Mouse (Mus musculus) urinary bladder, postnatal 25 days (tissue): Measurements from ENCODE around the gene Dnttip1.
A peak's percentile ranks its signal among the peaks of the same experiment; 100 is the strongest.
"Not testable (repeated sequence)": the region's sequence is repeated elsewhere in the genome, so short reads cannot be mapped to it uniquely, and the experiment has no call there.

Experiments
- DNase-seq: peaks from one replicate; pipeline ENCODE4 v3.0.0; 2022; ENCODE audit warnings: low spot score

Dnttip1 gene

DNA sequence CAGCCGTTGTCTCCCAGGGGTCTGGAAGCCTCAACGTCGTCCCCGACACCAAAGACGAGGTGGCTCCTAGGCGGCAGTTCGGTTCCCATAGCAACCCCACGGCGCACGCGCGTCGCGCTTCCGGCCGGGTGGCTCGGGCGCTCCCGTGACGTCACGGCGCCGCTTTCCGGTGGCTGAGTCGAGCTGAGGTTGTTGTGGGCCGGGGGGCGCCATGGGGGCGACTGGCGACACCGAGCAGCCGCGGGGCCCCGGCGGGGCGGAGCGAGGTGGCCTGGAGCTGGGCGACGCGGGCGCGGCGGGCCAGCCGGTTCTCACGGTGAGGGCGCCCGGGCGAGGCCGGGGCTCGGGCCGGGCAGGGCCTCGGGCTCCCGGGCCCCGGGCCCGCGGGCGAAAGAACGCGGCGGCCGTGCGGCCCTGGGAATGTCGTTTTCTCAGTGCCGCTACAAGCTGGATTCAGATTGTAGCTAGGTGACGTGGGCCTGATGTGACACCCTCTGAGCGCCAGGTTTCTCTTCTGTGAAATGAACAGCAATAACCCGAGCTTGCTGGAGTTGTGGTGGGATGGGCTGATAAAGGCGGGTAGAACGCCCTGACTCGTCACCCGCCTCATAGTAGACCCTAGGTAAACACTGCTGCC is at the start of gene Dnttip1, which contains the start of gene Wfdc3:
Dnttip1 (plus strand) TSS at position 141 of the 637 bp plus-strand sequence.
Wfdc3 (minus strand) TSS at position 89 of the 637 bp plus-strand sequence.
- peak; percentile 96 for DNase-seq

- DNase-seq = no peak
These were observed 47.6 kb upstream of the Dnttip1 start, which contains the start of gene Spint4 for GRCm38 (mm10) chr2:164698201-164698600. TSS of gene Spint4 (plus strand) at chr2:164698501.

DNA sequence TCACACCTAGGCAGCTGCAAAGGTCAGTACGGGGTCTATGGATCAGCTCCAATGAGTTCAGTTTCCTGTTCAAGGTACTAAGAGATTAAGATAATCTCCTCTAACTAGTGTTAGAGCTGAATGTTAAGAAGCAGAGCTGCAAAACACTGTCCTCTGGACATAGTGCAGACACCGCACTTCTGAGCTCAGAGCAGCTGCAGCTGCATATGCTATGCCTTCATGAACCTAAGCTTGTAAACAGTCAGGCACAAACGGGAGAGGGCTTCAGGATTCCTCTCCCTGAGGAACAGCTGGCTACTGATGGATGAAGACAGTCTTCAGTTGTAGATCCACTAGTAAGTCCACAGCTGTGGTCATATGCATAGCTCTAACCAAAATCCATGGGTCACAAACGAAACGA is 44.8 kb upstream of the Dnttip1 start:
- no peak for DNase-seq

DNA sequence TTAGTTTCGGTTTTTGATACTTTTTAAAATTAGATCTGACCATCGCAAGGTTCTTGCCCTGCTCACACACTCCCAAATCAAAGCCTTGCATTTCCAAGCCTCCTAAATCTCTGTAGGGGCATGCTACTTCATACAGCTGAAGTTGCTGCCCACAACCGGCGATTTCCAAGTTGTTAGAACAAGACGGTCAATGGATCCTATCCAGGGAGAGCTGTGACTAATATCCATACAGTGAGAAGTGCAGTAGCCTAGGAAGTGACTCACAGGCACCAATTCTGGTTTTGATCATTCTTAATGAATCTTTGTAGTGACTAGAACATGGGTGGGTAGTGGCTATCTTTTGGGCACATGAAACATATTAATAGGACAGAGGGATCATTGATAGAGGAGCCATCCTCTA is 44.0 kb upstream of the Dnttip1 start:
- no peak for DNase-seq

DNA sequence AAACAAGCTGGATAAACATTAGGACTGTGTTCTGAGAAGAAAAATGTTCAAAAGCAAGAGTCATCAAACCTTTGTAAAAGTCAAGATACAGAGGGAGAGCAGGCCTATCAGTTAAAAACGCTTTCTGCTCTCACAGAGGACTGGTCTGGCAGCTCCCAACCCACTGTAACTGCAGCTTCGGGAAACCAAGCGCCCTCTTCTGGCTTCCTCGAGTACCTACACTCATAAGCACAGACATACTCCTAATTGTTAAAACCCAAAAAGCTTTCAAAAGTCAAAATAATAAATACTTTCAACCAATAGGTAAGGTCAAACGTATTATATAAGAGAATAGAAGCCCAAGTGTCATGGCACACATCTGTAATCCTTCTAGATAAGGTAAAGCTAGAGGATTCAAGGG is 41.5 kb upstream of the Dnttip1 start:
- no peak for DNase-seq

- no peak for DNase-seq
These were observed 40.5 kb upstream of the Dnttip1 start for GRCm38 (mm10) chr2:164705328-164705727.

DNA sequence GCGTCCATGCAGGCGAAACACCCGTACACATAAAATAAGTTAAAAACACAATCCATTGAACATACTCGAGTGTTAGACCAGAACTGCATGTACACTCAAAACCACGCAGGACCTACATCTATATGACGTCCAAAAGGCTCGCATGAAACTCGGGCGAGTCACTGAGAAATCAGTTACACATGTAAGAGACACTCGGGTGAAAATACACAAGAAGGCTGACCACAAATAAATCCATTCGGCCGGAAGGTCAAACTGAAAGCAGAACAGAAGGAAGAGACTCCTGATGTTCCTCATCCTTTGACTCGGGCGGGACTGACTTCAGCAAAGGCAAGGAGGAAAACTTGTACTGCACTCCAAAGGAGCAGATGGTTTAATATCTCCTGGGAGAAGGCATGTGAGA is 39.8 kb upstream of the Dnttip1 start:
- no peak for DNase-seq

DNA sequence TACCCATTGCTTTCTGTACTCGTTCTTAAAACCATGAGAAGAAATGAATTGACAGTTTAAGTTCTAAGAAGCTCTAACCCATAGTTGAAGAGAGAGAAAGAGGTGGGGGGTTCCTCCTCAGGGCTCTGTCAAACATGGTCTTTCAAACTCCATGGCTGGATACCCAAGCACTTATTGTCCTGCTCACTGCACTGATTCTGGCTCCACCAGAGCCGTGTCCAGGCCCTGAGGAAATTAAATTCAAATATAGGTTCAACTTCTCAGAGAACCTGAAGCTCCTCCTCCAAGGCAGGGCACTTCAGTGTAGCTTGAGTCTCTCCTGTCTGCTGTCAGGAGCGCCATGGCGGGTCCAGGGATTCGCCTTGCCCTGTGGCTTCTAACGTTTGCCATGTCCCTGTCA is 30.8 kb upstream of the Dnttip1 start, which contains the start of gene Spint5:
Spint5 (plus strand) TSS at position 301 of the 400 bp plus-strand sequence.
- DNase-seq = no peak

DNA sequence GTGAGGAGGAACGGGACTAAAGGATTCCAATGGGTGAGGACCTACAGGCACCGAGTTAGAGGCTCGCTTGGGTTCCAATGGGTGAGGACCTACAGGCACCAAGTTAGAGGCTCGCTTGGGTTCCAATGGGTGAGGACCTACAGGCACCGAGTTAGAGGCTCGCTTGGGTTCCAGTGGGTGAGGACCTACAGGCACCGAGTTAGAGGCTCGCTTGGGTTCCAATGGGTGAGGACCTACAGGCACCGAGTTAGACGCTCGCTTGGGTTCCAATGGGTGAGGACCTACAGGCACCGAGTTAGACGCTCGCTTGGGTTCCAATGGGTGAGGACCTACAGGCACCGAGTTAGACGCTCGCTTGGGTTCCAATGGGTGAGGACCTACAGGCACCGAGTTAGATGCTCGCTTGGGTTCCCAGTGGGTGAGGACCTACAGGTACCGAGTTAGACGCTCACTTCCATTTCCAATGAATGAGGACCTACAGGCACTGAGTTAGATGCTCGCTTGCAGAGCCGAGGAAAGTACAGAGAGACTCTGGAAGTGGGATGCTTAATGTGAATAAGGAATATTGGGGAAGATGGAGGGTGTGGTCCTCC is 29.5 kb upstream of the Dnttip1 start:
- DNase-seq = not testable (repeated sequence)

DNA sequence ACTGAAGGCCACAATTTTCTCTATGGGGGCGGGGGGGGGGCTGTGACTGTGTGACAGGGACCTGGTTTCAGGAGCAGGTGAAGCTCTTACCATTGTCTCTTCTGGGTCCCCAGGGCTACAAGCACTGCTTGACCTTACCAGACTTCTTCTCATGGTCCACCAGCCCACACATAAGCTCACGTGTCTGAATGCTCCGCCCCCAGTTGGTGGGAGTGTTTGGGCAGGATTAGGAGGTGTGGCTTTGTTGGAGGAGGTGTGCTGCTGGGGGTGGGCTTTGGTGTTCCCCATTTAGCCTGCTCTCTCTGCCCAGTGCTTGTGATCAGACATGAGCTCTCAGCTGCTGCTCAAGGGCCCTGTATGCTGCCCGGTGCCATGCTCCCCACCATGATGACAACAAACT is 22.5 kb upstream of the Dnttip1 start:
- DNase-seq = no peak

DNA sequence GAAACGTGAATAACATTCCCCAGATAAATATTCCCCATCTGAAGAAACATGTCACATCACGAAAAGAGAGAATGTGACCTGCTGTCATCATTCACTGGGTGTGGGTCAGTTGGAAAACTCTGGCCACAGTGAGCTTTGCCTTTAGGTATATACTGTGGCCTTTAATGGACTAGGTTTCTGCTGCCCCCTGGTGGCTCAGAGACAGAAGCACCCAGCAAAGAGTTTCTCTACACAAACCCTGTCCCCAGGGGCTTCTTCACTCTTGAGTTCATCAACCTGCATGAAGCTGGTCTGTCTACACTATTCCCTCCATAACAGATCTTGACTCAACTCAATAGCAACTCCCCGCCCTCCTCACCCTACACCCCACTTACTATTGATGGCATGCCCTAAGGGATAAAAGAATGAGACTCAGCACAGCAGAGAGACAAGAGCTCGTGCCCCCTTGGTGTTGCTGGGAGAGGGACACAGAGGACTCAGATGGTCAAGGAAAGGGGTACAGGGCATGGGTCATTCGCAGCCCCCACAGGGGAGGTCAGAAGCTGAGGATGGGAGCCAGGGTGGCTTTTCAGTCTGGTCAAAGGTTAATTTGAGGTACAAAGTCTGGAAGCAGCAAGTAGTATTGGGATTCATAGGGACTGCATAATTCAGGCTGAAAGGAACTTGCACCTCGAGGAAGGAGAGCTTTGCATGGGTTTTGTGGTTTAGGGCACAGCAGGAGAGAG is 19.7 kb upstream of the Dnttip1 start:
- peak; percentile 67 for DNase-seq

DNA sequence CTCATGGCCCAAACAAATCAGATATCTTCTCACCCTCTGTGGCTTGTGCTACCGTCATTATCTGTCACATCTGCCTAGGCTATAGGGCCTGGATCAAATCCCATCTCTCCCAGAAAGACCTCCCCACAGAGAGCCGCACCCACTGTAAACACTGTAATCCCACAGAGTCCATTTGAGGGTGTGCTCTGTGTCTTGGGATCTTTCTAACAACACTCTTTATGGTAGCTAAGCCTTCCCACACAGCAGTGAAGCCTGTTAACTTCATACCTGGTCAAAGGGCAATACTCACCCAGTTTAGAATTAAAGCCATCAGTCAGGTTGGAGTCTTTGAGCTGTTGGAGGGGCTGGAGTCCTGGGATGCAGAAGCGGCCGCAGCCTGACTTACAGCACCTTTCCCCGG is 14.1 kb upstream of the Dnttip1 start:
- DNase-seq = no peak

DNA sequence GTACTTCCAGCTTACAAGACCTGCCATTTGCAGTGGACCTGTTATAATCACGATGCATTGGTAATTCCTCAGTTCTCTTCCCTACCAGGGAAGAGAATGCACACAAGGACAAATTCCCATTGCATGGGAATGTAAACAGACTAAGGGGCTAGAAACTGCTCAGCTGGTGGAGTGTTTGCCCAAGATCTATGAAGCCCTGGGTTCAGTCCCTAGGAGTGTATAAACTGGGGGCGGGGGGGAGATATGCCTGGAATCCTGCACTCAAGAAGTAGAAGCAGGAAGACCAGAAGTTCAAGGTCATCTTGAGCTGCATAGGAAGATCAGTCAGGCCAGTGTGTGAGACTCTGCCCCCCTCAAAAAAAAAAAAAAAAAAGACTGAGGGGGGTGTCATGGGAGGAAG is 12.5 kb upstream of the Dnttip1 start:
- DNase-seq = no peak

- DNase-seq = no peak
These were observed 10.9 kb upstream of the Dnttip1 start for GRCm38 (mm10) chr2:164734839-164735238.

- DNase-seq = no peak
These were observed 10.3 kb upstream of the Dnttip1 start for GRCm38 (mm10) chr2:164735446-164735845.

DNA sequence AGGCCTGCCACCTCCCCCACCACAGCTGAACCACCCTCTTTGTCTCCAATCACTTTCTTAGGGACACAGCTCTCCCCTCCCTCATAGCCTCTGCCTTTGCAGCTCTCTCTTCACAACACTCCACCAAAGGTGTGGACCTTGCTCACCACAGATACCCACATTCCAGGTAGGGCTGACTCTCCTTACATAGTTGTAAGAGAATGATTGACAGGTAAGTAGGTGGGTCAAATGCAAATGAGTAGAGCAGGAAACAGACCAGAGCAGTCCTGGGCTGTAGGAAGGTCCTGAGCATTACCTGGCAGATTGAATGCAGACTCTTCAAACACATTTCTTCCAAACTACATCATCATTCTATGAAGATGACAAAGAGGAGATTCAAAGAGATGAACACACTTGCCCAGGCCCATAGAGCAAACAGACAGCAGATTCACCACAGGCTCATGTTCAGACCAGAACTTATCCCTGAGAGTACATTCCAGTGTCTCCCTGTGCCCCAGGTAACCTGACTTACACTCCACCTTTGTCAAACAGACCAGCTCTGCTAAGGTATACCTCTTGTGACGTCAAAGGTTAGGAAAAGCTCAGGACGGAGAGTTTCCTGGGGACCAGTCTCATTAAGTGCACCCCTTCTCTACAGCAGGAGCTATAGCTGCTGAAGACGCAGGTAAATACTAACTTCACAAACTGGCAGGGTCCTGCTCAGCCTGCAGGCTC is 8.2 kb upstream of the Dnttip1 start:
- DNase-seq = no peak

GRCm38 (mm10) chr2:164739876-164740275 is 5.9 kb upstream of the Dnttip1 start:
- no peak for DNase-seq

- no peak for DNase-seq
These were observed 796 bp upstream of the Dnttip1 start for GRCm38 (mm10) chr2:164744987-164745386.

- no peak for DNase-seq
These were observed 910 bp downstream of the Dnttip1 start for GRCm38 (mm10) chr2:164746693-164747092.

- DNase-seq = no peak
These were observed 2.4 kb downstream of the Dnttip1 start for GRCm38 (mm10) chr2:164748191-164748590.

DNA sequence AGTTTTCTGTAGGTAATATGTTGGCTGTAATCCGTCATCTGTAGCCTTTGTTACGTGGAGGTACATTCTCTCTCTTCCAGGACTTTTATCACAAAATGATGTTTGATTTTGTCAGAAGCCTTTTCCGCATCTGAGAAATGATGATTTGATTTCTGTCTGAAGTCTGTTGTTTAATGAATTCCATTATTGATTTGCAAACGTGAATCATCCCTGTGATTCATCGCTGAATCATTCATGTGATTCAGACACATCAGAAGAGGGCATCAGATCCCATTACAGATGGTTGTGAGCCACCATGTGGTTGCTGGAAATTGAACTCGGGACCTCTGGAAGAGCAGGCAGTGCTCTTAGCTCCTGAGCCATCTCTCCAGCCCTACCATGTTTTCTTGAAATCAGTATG is 3.2 kb downstream of the Dnttip1 start:
- no peak for DNase-seq

DNA sequence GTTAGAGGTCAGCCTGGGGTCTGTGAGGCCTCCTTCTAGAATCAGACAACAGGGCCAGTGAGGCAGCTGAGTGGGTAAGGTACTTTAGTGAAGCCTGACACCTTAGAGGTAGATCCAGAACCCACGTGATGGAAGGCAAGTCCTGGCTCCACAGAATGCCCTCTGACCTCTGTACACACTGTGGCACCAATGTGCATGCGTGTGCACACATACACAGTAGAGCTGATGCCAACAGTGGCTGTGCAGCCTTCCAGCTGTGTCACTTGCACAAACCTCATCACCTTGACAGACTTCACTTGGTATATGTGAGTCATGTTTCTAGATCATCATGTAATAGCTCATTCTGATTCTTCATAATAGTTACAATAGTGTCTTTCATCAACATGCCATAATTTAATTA is 6.7 kb downstream of the Dnttip1 start:
- no peak for DNase-seq

DNA sequence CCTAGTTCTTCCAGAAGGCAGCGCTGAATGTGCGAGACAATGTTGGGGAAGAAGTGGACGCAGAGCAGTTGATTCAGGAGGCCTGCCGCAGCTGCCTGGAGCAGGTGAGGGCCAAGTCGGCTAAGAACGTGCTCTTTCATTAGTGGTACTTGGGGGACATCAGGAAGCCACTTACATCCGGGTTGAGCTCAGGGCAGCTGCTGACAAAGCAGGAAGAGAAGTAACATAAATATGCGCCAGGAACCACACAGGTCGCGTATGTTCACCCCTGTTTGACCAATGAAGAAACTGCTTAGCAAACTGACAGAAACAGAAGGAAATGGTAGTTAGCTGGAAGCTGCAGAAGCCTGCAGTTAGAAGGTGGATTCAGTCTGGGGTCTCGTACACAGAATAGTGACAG is 8.3 kb downstream of the Dnttip1 start:
- no peak for DNase-seq
